Mouse (Mus musculus): ENCODE data around the gene Rai14. TPM values are rescaled to one million over a fixed set of nuclear protein-coding genes. Genes with fewer than 3 reads are reported as not detected.
A peak's percentile ranks its signal among the peaks of the same experiment; 100 is the strongest.

Rai14 gene
- polyA plus RNA-seq, 1 experiment, result 27.4 TPM

DNA sequence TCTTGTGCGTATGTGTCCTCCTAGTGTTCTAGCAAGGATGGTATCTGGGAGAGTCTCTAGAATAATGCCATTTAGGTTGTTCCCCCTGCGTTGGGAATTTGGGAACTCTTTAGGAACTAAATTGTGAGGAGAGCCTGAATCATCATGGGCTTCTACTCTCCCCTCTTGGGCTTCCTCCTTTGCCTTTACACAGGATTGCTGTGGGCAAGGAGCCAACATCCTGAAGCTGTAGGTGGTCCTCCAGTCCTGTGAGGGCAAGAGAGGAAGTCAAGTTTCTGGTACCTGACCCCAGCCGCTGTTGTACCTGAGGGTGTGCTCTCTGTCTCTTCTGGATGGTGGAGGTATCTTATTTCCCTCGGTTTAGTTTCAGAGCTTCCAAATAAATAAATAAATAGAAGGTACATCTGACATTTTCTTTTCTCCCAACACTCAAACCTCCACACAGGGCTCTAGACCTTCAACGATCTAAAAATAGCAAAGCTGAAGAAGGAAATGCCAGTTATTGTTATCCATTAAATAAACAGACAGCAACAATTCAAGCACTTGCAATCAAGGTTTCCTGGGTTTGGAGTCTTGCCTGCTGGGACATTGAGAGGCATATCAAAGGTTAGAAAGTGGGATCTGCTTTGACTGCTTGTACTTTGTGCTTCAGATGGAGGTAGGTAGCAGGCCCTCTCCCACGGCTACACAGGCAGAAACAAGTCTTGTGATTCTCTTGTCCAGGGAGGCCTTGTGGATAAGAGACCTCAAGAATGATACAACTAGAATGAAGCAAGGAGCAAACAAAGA, 24.1 kb upstream of the Rai14 start:
- no peak for TF ChIP-seq MYOG (IDR thresholded peaks at IDR 0.05; ENCODE audit: control insufficient read depth in 1 of 3, insufficient read depth in 1 of 3, insufficient read length in 2 of 3, low read depth in 2 of 3)
- TF ChIP-seq POLR2AphosphoS2 (IDR thresholded peaks at IDR 0.05; ENCODE audit: insufficient read length, low read depth), result no peak
- no peak for TF ChIP-seq MYOD1 (IDR thresholded peaks at IDR 0.05; ENCODE audit: control insufficient read depth in 1 of 3, insufficient read length in 2 of 3, low read depth in 2 of 3)
- TF ChIP-seq SRF (IDR thresholded peaks at IDR 0.05; ENCODE audit: control insufficient read depth, insufficient read length, low read depth), result no peak
- TF ChIP-seq REST (IDR thresholded peaks at IDR 0.05; ENCODE audit: insufficient read depth, insufficient read length), result no peak
- TF ChIP-seq CEBPB (IDR thresholded peaks at IDR 0.05; ENCODE audit: insufficient read depth, poor library complexity, severe bottlenecking), result no peak
- TF ChIP-seq E2F4 (IDR thresholded peaks at IDR 0.05; ENCODE audit: insufficient read depth), result no peak
- TF ChIP-seq USF1 (IDR thresholded peaks at IDR 0.05; ENCODE audit: low read depth), result no peak
- TF ChIP-seq MAX (IDR thresholded peaks at IDR 0.05; ENCODE audit: low read depth), result no peak
- no peak for TF ChIP-seq POLR2A (IDR thresholded peaks at IDR 0.05; ENCODE audit: insufficient read length, low read depth)
- TF ChIP-seq TCF3 (IDR thresholded peaks at IDR 0.05; ENCODE audit: insufficient read length, low read depth), result no peak
- no peak for TF ChIP-seq TCF12 (IDR thresholded peaks at IDR 0.05; ENCODE audit: insufficient read depth, poor library complexity, severe bottlenecking)
- Histone ChIP-seq H3K27me3 (ENCODE audit: control insufficient read depth, insufficient read depth, insufficient read length) (no peaks in the 10 kb centered on the region), H3K4me2 (ENCODE audit: low read depth) (no peak overlapping the region), H3K4me3 (no peak overlapping the region), H3K36me3 (ENCODE audit: control insufficient read depth, insufficient read depth) (no peaks in the 10 kb centered on the region), H3K79me2 (ENCODE audit: control insufficient read depth, insufficient read depth) (no peaks in the 10 kb centered on the region), H3ac (ENCODE audit: control insufficient read depth, insufficient read length) (no peak overlapping the region)

DNA sequence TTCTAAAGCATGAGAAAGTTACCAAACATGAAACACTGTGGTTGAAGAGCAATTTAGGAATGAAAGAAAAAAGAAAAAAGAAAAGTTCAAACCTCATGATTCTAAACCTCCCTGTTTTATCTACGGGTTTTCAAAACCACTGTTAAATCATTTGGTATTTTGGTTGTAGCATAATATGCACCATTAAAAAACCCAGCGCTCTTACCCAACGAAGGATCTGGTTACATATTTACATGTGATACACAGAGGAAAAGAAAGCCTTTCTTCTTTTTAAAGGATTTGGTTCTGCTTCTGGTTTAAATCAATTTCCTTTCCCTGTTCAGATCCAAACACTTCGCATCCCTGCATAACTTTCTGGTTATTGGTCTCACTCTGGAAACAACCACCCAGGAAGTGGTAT, 21.5 kb upstream of the Rai14 start:
- Histone ChIP-seq H3K4me2 (ENCODE audit: low read depth) (peak overlapping the region; percentile 18), H3K4me3 (no peak overlapping the region), H3K36me3 (ENCODE audit: control insufficient read depth, insufficient read depth) (no peaks in the 10 kb centered on the region), H3ac (ENCODE audit: control insufficient read depth, insufficient read length) (no peak overlapping the region), H3K27me3 (ENCODE audit: control insufficient read depth, insufficient read depth, insufficient read length) (no peaks in the 10 kb centered on the region), H3K79me2 (ENCODE audit: control insufficient read depth, insufficient read depth) (no peaks in the 10 kb centered on the region)
- TF ChIP-seq USF1 (IDR thresholded peaks at IDR 0.05; ENCODE audit: low read depth) (no peak), CEBPB (IDR thresholded peaks at IDR 0.05; ENCODE audit: insufficient read depth, poor library complexity, severe bottlenecking) (no peak), POLR2A (IDR thresholded peaks at IDR 0.05; ENCODE audit: insufficient read length, low read depth) (no peak), MAX (IDR thresholded peaks at IDR 0.05; ENCODE audit: low read depth) (no peak), MYOD1 (IDR thresholded peaks at IDR 0.05; ENCODE audit: control insufficient read depth in 1 of 3, insufficient read length in 2 of 3, low read depth in 2 of 3) (no peak), TCF3 (IDR thresholded peaks at IDR 0.05; ENCODE audit: insufficient read length, low read depth) (no peak), POLR2AphosphoS2 (IDR thresholded peaks at IDR 0.05; ENCODE audit: insufficient read length, low read depth) (no peak), REST (IDR thresholded peaks at IDR 0.05; ENCODE audit: insufficient read depth, insufficient read length) (no peak), MYOG (IDR thresholded peaks at IDR 0.05; ENCODE audit: control insufficient read depth in 1 of 3, insufficient read depth in 1 of 3, insufficient read length in 2 of 3, low read depth in 2 of 3) (no peak), SRF (IDR thresholded peaks at IDR 0.05; ENCODE audit: control insufficient read depth, insufficient read length, low read depth) (no peak), E2F4 (IDR thresholded peaks at IDR 0.05; ENCODE audit: insufficient read depth) (no peak), TCF12 (IDR thresholded peaks at IDR 0.05; ENCODE audit: insufficient read depth, poor library complexity, severe bottlenecking) (no peak)

DNA sequence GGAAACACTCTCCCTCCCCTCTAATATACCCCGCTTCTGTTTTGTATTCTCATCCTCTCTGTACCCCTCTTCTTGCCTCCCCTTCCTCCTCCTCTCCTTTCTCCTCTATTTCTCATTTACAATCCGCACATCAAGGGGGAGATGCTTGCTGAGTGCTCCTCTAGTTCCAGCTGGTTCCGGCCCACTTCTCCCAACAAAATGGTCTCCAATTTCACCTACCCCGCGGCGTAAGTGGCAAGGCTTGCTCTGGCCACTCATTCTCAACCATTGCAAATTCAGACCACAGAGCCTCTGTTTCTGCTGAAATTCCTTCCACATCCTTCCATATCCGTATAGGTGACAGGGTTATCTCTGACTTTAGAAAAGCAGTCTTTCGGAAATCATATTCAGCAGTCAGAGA, 20.8 kb upstream of the Rai14 start:
- Histone ChIP-seq H3K36me3 (ENCODE audit: control insufficient read depth, insufficient read depth) (no peaks in the 10 kb centered on the region), H3ac (ENCODE audit: control insufficient read depth, insufficient read length) (no peak overlapping the region), H3K4me3 (no peak overlapping the region), H3K27me3 (ENCODE audit: control insufficient read depth, insufficient read depth, insufficient read length) (no peaks in the 10 kb centered on the region), H3K4me2 (ENCODE audit: low read depth) (no peak overlapping the region), H3K79me2 (ENCODE audit: control insufficient read depth, insufficient read depth) (no peaks in the 10 kb centered on the region)
- no peak for TF ChIP-seq SRF (IDR thresholded peaks at IDR 0.05; ENCODE audit: control insufficient read depth, insufficient read length, low read depth)
- TF ChIP-seq CEBPB (IDR thresholded peaks at IDR 0.05; ENCODE audit: insufficient read depth, poor library complexity, severe bottlenecking), result no peak
- no peak for TF ChIP-seq POLR2A (IDR thresholded peaks at IDR 0.05; ENCODE audit: insufficient read length, low read depth)
- no peak for TF ChIP-seq MYOD1 (IDR thresholded peaks at IDR 0.05; ENCODE audit: control insufficient read depth in 1 of 3, insufficient read length in 2 of 3, low read depth in 2 of 3)
- no peak for TF ChIP-seq REST (IDR thresholded peaks at IDR 0.05; ENCODE audit: insufficient read depth, insufficient read length)
- no peak for TF ChIP-seq TCF3 (IDR thresholded peaks at IDR 0.05; ENCODE audit: insufficient read length, low read depth)
- TF ChIP-seq E2F4 (IDR thresholded peaks at IDR 0.05; ENCODE audit: insufficient read depth), result no peak
- TF ChIP-seq TCF12 (IDR thresholded peaks at IDR 0.05; ENCODE audit: insufficient read depth, poor library complexity, severe bottlenecking), result no peak
- TF ChIP-seq MAX (IDR thresholded peaks at IDR 0.05; ENCODE audit: low read depth), result no peak
- no peak for TF ChIP-seq MYOG (IDR thresholded peaks at IDR 0.05; ENCODE audit: control insufficient read depth in 1 of 3, insufficient read depth in 1 of 3, insufficient read length in 2 of 3, low read depth in 2 of 3)

DNA sequence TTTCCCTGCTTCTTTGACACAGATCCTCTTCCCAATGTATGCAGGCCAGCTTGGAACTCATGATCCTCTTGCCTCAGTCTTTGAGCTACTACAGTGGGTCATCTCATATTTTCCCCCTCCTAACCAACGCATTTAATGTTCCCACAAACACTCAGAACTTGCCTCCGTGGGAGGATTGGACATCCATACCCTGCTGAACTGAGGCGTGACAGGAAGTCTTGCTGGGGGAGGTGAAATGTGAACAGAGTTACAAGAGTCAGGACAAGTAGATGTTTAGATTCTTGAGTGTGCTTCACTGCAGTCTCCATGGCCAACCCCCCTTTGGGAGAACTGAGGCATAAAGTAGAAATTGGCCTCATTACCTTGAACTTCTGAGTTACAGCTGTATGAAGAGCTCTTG, 17.0 kb upstream of the Rai14 start:
- no peak for TF ChIP-seq E2F4 (IDR thresholded peaks at IDR 0.05; ENCODE audit: insufficient read depth)
- TF ChIP-seq POLR2A (IDR thresholded peaks at IDR 0.05; ENCODE audit: insufficient read length, low read depth), result no peak
- TF ChIP-seq USF1 (IDR thresholded peaks at IDR 0.05; ENCODE audit: low read depth), result no peak
- TF ChIP-seq TCF12 (IDR thresholded peaks at IDR 0.05; ENCODE audit: insufficient read depth, poor library complexity, severe bottlenecking), result no peak
- TF ChIP-seq MYOG (IDR thresholded peaks at IDR 0.05; ENCODE audit: control insufficient read depth in 1 of 3, insufficient read depth in 1 of 3, insufficient read length in 2 of 3, low read depth in 2 of 3), result no peak
- no peak for TF ChIP-seq SRF (IDR thresholded peaks at IDR 0.05; ENCODE audit: control insufficient read depth, insufficient read length, low read depth)
- TF ChIP-seq MAX (IDR thresholded peaks at IDR 0.05; ENCODE audit: low read depth), result no peak
- TF ChIP-seq TCF3 (IDR thresholded peaks at IDR 0.05; ENCODE audit: insufficient read length, low read depth), result no peak
- TF ChIP-seq REST (IDR thresholded peaks at IDR 0.05; ENCODE audit: insufficient read depth, insufficient read length), result no peak
- TF ChIP-seq CEBPB (IDR thresholded peaks at IDR 0.05; ENCODE audit: insufficient read depth, poor library complexity, severe bottlenecking), result no peak
- TF ChIP-seq POLR2AphosphoS2 (IDR thresholded peaks at IDR 0.05; ENCODE audit: insufficient read length, low read depth), result no peak
- TF ChIP-seq MYOD1 (IDR thresholded peaks at IDR 0.05; ENCODE audit: control insufficient read depth in 1 of 3, insufficient read length in 2 of 3, low read depth in 2 of 3), result no peak
- H3K79me2 ChIP-seq (ENCODE audit: control insufficient read depth, insufficient read depth), result no peaks in the 10 kb centered on the region
- H3K27me3 ChIP-seq (ENCODE audit: control insufficient read depth, insufficient read depth, insufficient read length), result no peaks in the 10 kb centered on the region
- H3K4me3 ChIP-seq, result no peak overlapping the region
- H3ac ChIP-seq (ENCODE audit: control insufficient read depth, insufficient read length), result no peak overlapping the region
- H3K36me3 ChIP-seq (ENCODE audit: control insufficient read depth, insufficient read depth), result no peaks in the 10 kb centered on the region
- no peak overlapping the region for H3K4me2 ChIP-seq (ENCODE audit: low read depth)
